Mouse (Mus musculus) forebrain, embryonic 16.5 days (tissue): Measurements from ENCODE around the gene Armcx5. TPM values are rescaled to one million over a fixed set of nuclear protein-coding genes. Genes with fewer than 3 reads are reported as not detected.

ENCODE experiments used
- microRNA counts: library from miRNA; unstranded; fragments of <30 nt; microRNA quantifications from one replicate; lab custom pipeline; 2016
- microRNA-seq: library from miRNA; unstranded; fragments of <30 nt; microRNA quantifications from one replicate; pipeline ENCODE4, GENCODE M21; 2017
- polyA plus RNA-seq: library from polyadenylated mRNA; unstranded; fragments of >200 nt; fragmentation: Nextera tagmentation; extraction: Ambion mirVana; gene quantifications from 2 replicates; pipeline ENCODE4 v1.2.1, GENCODE M21; 2015

Armcx5 gene
- polyA plus RNA-seq, 1 experiment from 2014 or later, result 13.8 TPM

MicroRNAs within 50 kb of the gene (microRNA counts, 519-probe panel; counts per million panel counts)
- not detected for microRNA mmu-miR-1970 (lab: Ali Mortazavi, UCI)

Small RNAs within 50 kb of the gene (microRNA-seq; reads per million reads assigned to microRNA genes)
- gene Mir1970 (not detected), gene Mir7646 (not detected)

Other genes with a start within 250 kb of the Armcx5 start
- gene AV320801, start 248.1 kb upstream of the Armcx5 start, polyA plus RNA-seq, result not detected in 2 replicates
- gene Nxf7, start 144.0 kb upstream of the Armcx5 start, polyA plus RNA-seq, result not detected in 2 replicates
- not detected in 2 replicates for gene Prame, start 115.0 kb upstream of the Armcx5 start, polyA plus RNA-seq
- gene Tcp11x2, start 48.9 kb upstream of the Armcx5 start, polyA plus RNA-seq, result not detected in 2 replicates
- gene Tmsb15a, start 17.5 kb upstream of the Armcx5 start, polyA plus RNA-seq, result not detected in 2 replicates
- gene Gprasp1, start within 50 bp of the Armcx5 start, polyA plus RNA-seq, result 139 and 173 TPM in 2 replicates
- 106 and 110 TPM in 2 replicates for gene Bhlhb9, start 54.9 kb downstream of the Armcx5 start, polyA plus RNA-seq
- 107 and 144 TPM in 2 replicates for gene Gprasp2, start 96.3 kb downstream of the Armcx5 start, polyA plus RNA-seq